Mouse (Mus musculus) ES-E14 (cell line): Measurements from ENCODE around the gene Ltbp1. TPM values are rescaled to one million over a fixed set of nuclear protein-coding genes. Genes with fewer than 3 reads are reported as not detected.

Experiments
- DNase-seq: peaks from one replicate; pipeline ENCODE4 v3.0.0-alpha.2; 2013; ENCODE audit warnings: low read depth, low spot score
- H3K27ac ChIP-seq: 2 replicates; pipeline ENCODE4 v1.5.1; 2012; ENCODE audit warnings: low read depth, mild to moderate bottlenecking, low read length, moderate library complexity, mixed read lengths; ENCODE audit not compliant: poor library complexity, insufficient read depth, severe bottlenecking
- H3K36me3 ChIP-seq: 2 replicates; pipeline ENCODE4 v1.6.1; 2012; ENCODE audit warnings: mild to moderate bottlenecking, low read length, moderate library complexity, mixed read lengths; ENCODE audit not compliant: control insufficient read depth, poor library complexity, insufficient read depth, severe bottlenecking
- H3K4me1 ChIP-seq, 2 experiments: fragments of 150-350 bp in 1 of 2; sonication (generic) in 1 of 2; 2 replicates each; pipeline ENCODE4 v1.6.1; 2012; ENCODE audit warnings: low read length in 2 of 2, mild to moderate bottlenecking in 1 of 2, mixed read lengths in 1 of 2; ENCODE audit not compliant: control insufficient read depth in 2 of 2, insufficient read depth in 2 of 2, poor library complexity in 1 of 2
- H3K4me3 ChIP-seq, 2 experiments: fragments of 150-350 bp in 1 of 2; sonication (generic) in 1 of 2; 2 replicates each; pipeline ENCODE4 v1.5.1; 2012; ENCODE audit warnings: low read length in 2 of 2, low read depth in 1 of 2, mild to moderate bottlenecking in 1 of 2, mixed read lengths in 1 of 2; ENCODE audit not compliant: insufficient read depth in 1 of 2, poor library complexity in 1 of 2, severe bottlenecking in 1 of 2
- H3K9ac ChIP-seq: 2 replicates; pipeline ENCODE4 v1.6.1; 2012; ENCODE audit warnings: low read depth, mild to moderate bottlenecking, low read length, mixed read lengths; ENCODE audit not compliant: poor library complexity, insufficient read depth, severe bottlenecking
- H3K9me3 ChIP-seq: fragments of 150-350 bp; sonication (generic); 2 replicates; pipeline ENCODE4 v1.6.1; 2012; ENCODE audit warnings: low read depth, mild to moderate bottlenecking, low read length; ENCODE audit not compliant: control insufficient read depth, insufficient read depth
- CHD2 ChIP-seq: IDR thresholded peaks from 2 replicates; pipeline ENCODE4 v1.6.1; 2014; ENCODE audit warnings: mild to moderate bottlenecking, low read depth, low read length, inconsistent platforms
- HCFC1 ChIP-seq: IDR thresholded peaks from 2 replicates; pipeline ENCODE4 v1.6.1; 2012; ENCODE audit warnings: low read length, inconsistent platforms, borderline replicate concordance; ENCODE audit not compliant: insufficient read depth
- MAFK ChIP-seq: IDR thresholded peaks from 2 replicates; pipeline ENCODE4 v1.6.1; 2014; ENCODE audit warnings: mild to moderate bottlenecking, low read depth, low read length, inconsistent platforms; ENCODE audit not compliant: insufficient read depth
- ZC3H11A ChIP-seq: IDR thresholded peaks from 2 replicates; pipeline ENCODE4 v1.6.1; 2012; ENCODE audit warnings: low read depth, mild to moderate bottlenecking, inconsistent platforms, low read length, borderline replicate concordance
- ZNF384 ChIP-seq: IDR thresholded peaks from 2 replicates; pipeline ENCODE4 v1.6.1; 2012; ENCODE audit warnings: low read depth, low read length, inconsistent platforms
- in situ Hi-C, 2 experiments: fragments of 600-800 bp; cut with MboI; formaldehyde crosslinking; loops; one replicate each; pipeline ENCODE4 v1.15.1; 2025; ENCODE audit warnings: low sequenced_read_pairs in 2 of 2, inconsistent platforms in 1 of 2; ENCODE audit not compliant: unreplicated experiment in 2 of 2
- total RNA-seq: library from RNA; depleted of rRNA; stranded (reverse); fragments of 300-350 nt; gene quantifications from 2 replicates; pipeline ENCODE4 v1.2.3, GENCODE M21; 2012

Ltbp1 gene
- total RNA-seq, 1 experiment: 25.2 TPM

- Histone ChIP-seq H3K4me3 (no peak overlapping the region), H3K4me1 (no peaks in the 10 kb centered on the region), H3K9me3 (no peaks in the 10 kb centered on the region), H3K27ac (no peak overlapping the region), H3K9ac (no peak overlapping the region), H3K36me3 (no peaks in the 10 kb centered on the region)
- in situ Hi-C loops: no loop called here
- no peak for TF ChIP-seq ZNF384
- no peak for TF ChIP-seq CHD2
- no peak for TF ChIP-seq MAFK
- TF ChIP-seq ZC3H11A: no peak
- no peak for TF ChIP-seq HCFC1
- DNase-seq: no peak
Observed at GRCm38 (mm10) chr17:75196952-75197351, 191.6 kb downstream of the Ltbp1 start.

- no peak overlapping the region for H3K9ac ChIP-seq
- DNase-seq: no peak
- in situ Hi-C loops: no loop called here
- no peak overlapping the region for H3K27ac ChIP-seq
- no peaks in the 10 kb centered on the region for H3K36me3 ChIP-seq
- H3K9me3 ChIP-seq: no peaks in the 10 kb centered on the region
- no peaks in the 10 kb centered on the region for H3K4me1 ChIP-seq
- H3K4me3 ChIP-seq: no peak overlapping the region
- no peak for TF ChIP-seq ZNF384
- no peak for TF ChIP-seq HCFC1
Observed at GRCm38 (mm10) chr17:75198767-75199166, 193.4 kb downstream of the Ltbp1 start.

- Histone ChIP-seq H3K27ac (no peak overlapping the region), H3K36me3 (no peaks in the 10 kb centered on the region), H3K9me3 (no peaks in the 10 kb centered on the region), H3K4me3 (no peak overlapping the region), H3K4me1 (no peaks in the 10 kb centered on the region), H3K9ac (no peak overlapping the region)
- DNase-seq: no peak
- in situ Hi-C loops: no loop called here
- no peak for TF ChIP-seq ZNF384
- no peak for TF ChIP-seq HCFC1
- TF ChIP-seq MAFK: no peak
- no peak for TF ChIP-seq ZC3H11A
- TF ChIP-seq CHD2: no peak
Observed at GRCm38 (mm10) chr17:75199694-75200093, 194.3 kb downstream of the Ltbp1 start.

GRCm38 (mm10) chr17:75202314-75202713 lies 196.9 kb downstream of the Ltbp1 start:
- no peaks in the 10 kb centered on the region for H3K36me3 ChIP-seq
- no peak for TF ChIP-seq ZC3H11A
- TF ChIP-seq ZNF384: no peak
- no peak for DNase-seq
- H3K4me1 ChIP-seq: no peaks in the 10 kb centered on the region
- no peak overlapping the region for H3K4me3 ChIP-seq
- no peak overlapping the region for H3K27ac ChIP-seq
- H3K9ac ChIP-seq: no peak overlapping the region
- H3K9me3 ChIP-seq: no peaks in the 10 kb centered on the region
- in situ Hi-C loops: no loop called here

- H3K4me1 ChIP-seq: no peaks in the 10 kb centered on the region
- H3K9me3 ChIP-seq: no peaks in the 10 kb centered on the region
- no peak overlapping the region for H3K9ac ChIP-seq
- H3K27ac ChIP-seq: no peak overlapping the region
- no peak overlapping the region for H3K4me3 ChIP-seq
- DNase-seq: no peak
- TF ChIP-seq ZC3H11A (no peak), MAFK (no peak), ZNF384 (no peak), HCFC1 (no peak), CHD2 (no peak)
- no peaks in the 10 kb centered on the region for H3K36me3 ChIP-seq
- in situ Hi-C loops: no loop called here
Observed at GRCm38 (mm10) chr17:75204065-75204464, 198.7 kb downstream of the Ltbp1 start.
